Mouse (Mus musculus) gonadal fat pad, adult 2 months (tissue): Measurements from ENCODE around the gene Mrpl49. TPM values are rescaled to one million over a fixed set of nuclear protein-coding genes. Genes with fewer than 3 reads are reported as not detected.
"Not testable (repeated sequence)": the region's sequence is repeated elsewhere in the genome, so short reads cannot be mapped to it uniquely, and the experiment has no call there.

Experiments
- DNase-seq: peaks from one replicate; pipeline ENCODE4 v3.0.0-alpha.2; 2012; ENCODE audit warnings: low read depth
- polyA plus RNA-seq: library from polyadenylated mRNA; depleted of rRNA; stranded (reverse); fragments of >200 nt; gene quantifications from 2 replicates; pipeline ENCODE4 v1.2.3, GENCODE M21; 2012

Mrpl49 gene
- polyA plus RNA-seq, 1 experiment, result 28.3 TPM

- DNase-seq, result no peak
These were observed 9.6 kb upstream of the Mrpl49 start for GRCm38 (mm10) chr19:6067011-6067723.

GRCm38 (mm10) chr19:6066571-6066970, 9.0 kb upstream of the Mrpl49 start:
- no peak for DNase-seq

- no peak for DNase-seq
These were observed 5.5 kb upstream of the Mrpl49 start for GRCm38 (mm10) chr19:6063081-6063480.

- no peak for DNase-seq
These were observed 4.8 kb upstream of the Mrpl49 start for GRCm38 (mm10) chr19:6062418-6062817.

GRCm38 (mm10) chr19:6061641-6062302, 4.2 kb upstream of the Mrpl49 start:
- DNase-seq, result no peak

- DNase-seq, result no peak
These were observed 3.5 kb upstream of the Mrpl49 start, which contains the start of gene Znhit2 for GRCm38 (mm10) chr19:6061021-6061533. Znhit2 (plus strand) TSS chr19:6061192.

GRCm38 (mm10) chr19:6058966-6059365, 1.4 kb upstream of the Mrpl49 start:
- DNase-seq, result no peak

GRCm38 (mm10) chr19:6058513-6058912, 928 bp upstream of the Mrpl49 start:
- DNase-seq, result no peak

- no peak for DNase-seq
These were observed 889 bp downstream of the Mrpl49 start for GRCm38 (mm10) chr19:6056696-6057095.

- no peak for DNase-seq
These were observed 3.3 kb downstream of the Mrpl49 start for GRCm38 (mm10) chr19:6054296-6054695.

GRCm38 (mm10) chr19:6052516-6052915, 5.1 kb downstream of the Mrpl49 start:
- no peak for DNase-seq

- DNase-seq, result no peak
These were observed 8.7 kb downstream of the Mrpl49 start for GRCm38 (mm10) chr19:6048681-6049410.

GRCm38 (mm10) chr19:6047899-6048166, 9.8 kb downstream of the Mrpl49 start:
- DNase-seq, result no peak

GRCm38 (mm10) chr19:6047154-6047898, 10.3 kb downstream of the Mrpl49 start:
- no peak for DNase-seq

- peak; percentile 84 for DNase-seq
These were observed 11.1 kb downstream of the Mrpl49 start, which contains the start of gene Syvn1 for GRCm38 (mm10) chr19:6046294-6047153. Syvn1 (plus strand) TSS chr19:6046576.

GRCm38 (mm10) chr19:6045366-6046293, 12.0 kb downstream of the Mrpl49 start:
- no peak for DNase-seq

- DNase-seq, result not testable (repeated sequence)
These were observed 13.5 kb downstream of the Mrpl49 start for GRCm38 (mm10) chr19:6044102-6044501.

- DNase-seq, result no peak
These were observed 15.3 kb downstream of the Mrpl49 start for GRCm38 (mm10) chr19:6042293-6042692.

GRCm38 (mm10) chr19:6040002-6040401, 17.6 kb downstream of the Mrpl49 start:
- no peak for DNase-seq

- no peak for DNase-seq
These were observed 19.3 kb downstream of the Mrpl49 start for GRCm38 (mm10) chr19:6038326-6038725.
